ENCODE assay signal across 7 mouse cellular contexts in the genomic region with DNA sequence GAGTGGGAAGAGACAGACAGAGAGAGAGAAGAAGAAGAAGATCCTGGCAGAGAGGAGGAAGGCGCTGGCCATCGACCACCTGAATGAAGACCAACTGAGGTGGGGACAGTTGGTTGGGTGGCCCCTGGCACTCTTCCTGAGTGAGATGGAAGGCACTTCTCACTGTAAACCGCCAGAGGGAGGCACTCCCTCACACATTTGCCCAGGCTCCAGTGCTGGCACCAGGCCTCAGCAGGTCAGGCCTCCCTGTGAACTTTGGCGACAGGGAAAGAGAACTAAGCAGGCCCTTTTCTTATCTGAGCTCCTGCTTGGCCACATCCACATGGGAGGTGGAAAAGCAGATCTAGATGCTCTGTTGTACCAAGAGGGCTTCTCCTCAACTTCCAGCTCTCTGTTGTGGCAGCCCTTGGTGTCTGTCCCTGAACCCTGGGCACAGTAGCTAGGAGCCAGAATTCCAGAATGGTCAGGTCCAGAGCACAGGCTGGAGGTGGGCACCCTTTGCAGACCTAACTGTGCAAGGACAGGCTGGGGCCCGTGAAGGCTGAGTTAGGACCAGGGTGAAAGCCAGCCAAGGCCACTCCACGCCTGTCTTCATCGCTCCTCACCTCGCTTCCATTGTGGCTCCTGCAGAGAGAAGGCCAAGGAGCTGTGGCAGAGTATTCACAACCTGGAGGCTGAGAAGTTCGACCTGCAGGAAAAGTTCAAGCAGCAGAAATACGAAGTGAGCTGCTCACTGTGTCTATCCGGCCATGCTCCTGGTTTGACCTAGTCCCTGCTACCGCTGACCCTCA. TPM values are rescaled to one million over a fixed set of nuclear protein-coding genes. Genes with fewer than 3 reads are reported as not detected.
DNase-seq lines count a peak whose midpoint lies in the region; ATAC-seq and TF ChIP-seq lines count a peak whose summit lies in the region.

No protein-coding gene starts in this region.

- no peak overlapping the region for H3K9ac ChIP-seq in liver, embryonic 11.5 days (ENCODE audit: low read depth, low read length)
- H3K9ac ChIP-seq in MEL (ENCODE audit: control insufficient read depth, low read depth, low read length, poor library complexity, severe bottlenecking), result no peak overlapping the region

- peak; percentile 27 to 57 (median 55); a peak in 5 of 6 replicates for TF ChIP-seq CTCF in MEL (IDR thresholded peaks at IDR 0.05 in 2 of 3, conservative IDR thresholded peaks at IDR 0.05 in 1 of 3; ENCODE audit: control insufficient read depth in 1 of 3, insufficient read depth in 1 of 3, low read depth in 2 of 3, low read length in 3 of 3, poor library complexity in 1 of 3, severe bottlenecking in 1 of 3)
- peak; percentile 55; the same call in 1 of the 2 replicates for TF ChIP-seq CTCF in brain, embryonic 14.5 days (IDR thresholded peaks at IDR 0.05; ENCODE audit: borderline replicate concordance, extremely low read depth, insufficient read depth, insufficient read length)

- WGBS in liver, embryonic 11.5 days, result 63% methylated on average over 12 of the region's 12 CpGs

- H3K4me3 ChIP-seq in liver, embryonic 11.5 days (ENCODE audit: low read depth, low read length), result no peak overlapping the region
- no peak overlapping the region for H3K4me3 ChIP-seq in MEL (ENCODE audit: control insufficient read depth in 1 of 2, insufficient read depth in 1 of 2, low read depth in 2 of 2, low read length in 2 of 2)

- DNase-seq in liver (peak; percentile 53), MEL (ENCODE audit: low read depth, low spot score) (peak; percentile 31)
- no peak for DNase-seq in liver, embryonic 11.5 days (ENCODE audit: low spot score)
- peak; percentile 38 for DNase-seq in brain, embryonic 14.5 days (ENCODE audit: low read depth)
- DNase-seq in lung, postnatal 10 days, result peak; percentile 64
- DNase-seq in testis, postnatal 14 days (ENCODE audit: low spot score), result peak; percentile 44

- TF ChIP-seq RAD21 in MEL (IDR thresholded peaks at IDR 0.05; ENCODE audit: low read depth, low read length), result peak; percentile 55

- peaks cover 35% of the 10 kb centered on the region for H3K4me1 ChIP-seq in liver, embryonic 11.5 days (replicated peaks; ENCODE audit: control insufficient read depth, insufficient read depth, low read length)
- H3K4me1 ChIP-seq in MEL (ENCODE audit: control insufficient read depth in 1 of 2, insufficient read depth in 2 of 2, low read length in 2 of 2), result peaks cover 0 to 8% of the 10 kb centered on the region in 2 experiments; a peak in 1 of 4 replicates

- TF ChIP-seq POLR2A in MEL (IDR thresholded peaks at IDR 0.05; ENCODE audit: control insufficient read depth in 1 of 2, insufficient read depth in 1 of 2, low read depth in 1 of 2, low read length in 2 of 2, poor library complexity in 1 of 2), result no peak
- no peak for TF ChIP-seq POLR2A in brain, embryonic 14.5 days (IDR thresholded peaks at IDR 0.05; ENCODE audit: borderline replicate concordance, extremely low read depth, insufficient read depth, insufficient read length, poor library complexity, severe bottlenecking)

- no peaks in the 10 kb centered on the region; the same call in 1 of the 2 replicates for H3K27me3 ChIP-seq in liver, embryonic 11.5 days (replicated peaks; ENCODE audit: control insufficient read depth, insufficient read depth, low read length)
- no peaks in the 10 kb centered on the region for H3K27me3 ChIP-seq in MEL (ENCODE audit: control insufficient read depth in 1 of 2, insufficient read depth in 2 of 2, low read length in 2 of 2)

- H3K36me3 ChIP-seq in liver, embryonic 11.5 days (ENCODE audit: control insufficient read depth, insufficient read depth, low read length), result no peaks in the 10 kb centered on the region
- 0 out of 4 replicates have a peak, but pooled peaks cover 0 to 3% of the 10 kb centered on the region in 2 experiments for H3K36me3 ChIP-seq in MEL (ENCODE audit: control insufficient read depth in 1 of 2, insufficient read depth in 2 of 2, low read length in 2 of 2)

- no peaks in the 10 kb centered on the region for H3K79me2 ChIP-seq in MEL (ENCODE audit: control insufficient read depth, insufficient read depth, low read length, poor library complexity)

- no peak overlapping the region for H3K4me2 ChIP-seq in liver, embryonic 11.5 days

- no peak for TF ChIP-seq EP300 in MEL (IDR thresholded peaks at IDR 0.05; ENCODE audit: low read depth in 1 of 2, low read length in 2 of 2)

- ATAC-seq in liver, embryonic 11.5 days (replicated peaks; ENCODE audit: low FRiP score), result no peak; the same call in 1 of the 2 replicates
- peak; percentile 62 to 69; a peak in 3 of 4 replicates for ATAC-seq in hematopoietic stem cell, adult 5-6 weeks (replicated peaks in 1 of 2; ENCODE audit: insufficient read depth in 1 of 2, low FRiP score in 2 of 2, low TSS enrichment in 1 of 2, low read depth in 1 of 2, poor library complexity in 2 of 2, severe bottlenecking in 2 of 2)

- no peaks in the 10 kb centered on the region for H3K9me3 ChIP-seq in liver, embryonic 11.5 days (ENCODE audit: control insufficient read depth, low read length)
- H3K9me3 ChIP-seq in MEL (replicated peaks; ENCODE audit: insufficient read depth, low read length), result no peaks in the 10 kb centered on the region

- no peak overlapping the region for H3K27ac ChIP-seq in liver, embryonic 11.5 days (ENCODE audit: low read depth, low read length)
- no peak overlapping the region for H3K27ac ChIP-seq in MEL (ENCODE audit: control insufficient read depth, low read depth, low read length)

TF ChIP-seq in MEL, 35 proteins besides CTCF, POLR2A, EP300 and RAD21:
- TF ChIP-seq MEF2A (IDR thresholded peaks at IDR 0.05; ENCODE audit: extremely low read depth, insufficient replicate concordance, low read depth, low read length, poor library complexity, severe bottlenecking) (no peak), SMC3 (IDR thresholded peaks at IDR 0.05; ENCODE audit: low read depth, low read length) (peak; percentile 39)
TF ChIP-seq in MEL: peak in this region for 1.

RNA-seq across cellular contexts. Expression of gene Tnnt2, which starts 14.8 kb away (rescaled TPM):
- 12.9 and 37.4 TPM in 2 replicates for polyA plus RNA-seq in liver, embryonic 11.5 days (2014; fragmentation: Nextera tagmentation; extraction: Ambion mirVana)
- total RNA-seq in MEL (2012; rRNA removed), result not detected in 2 replicates
- not detected for polyA plus RNA-seq in MEL (2012; ENCODE audit: insufficient read depth in 1 of 2, insufficient read length in 2 of 2, low read depth in 1 of 2, low replicate concordance in 2 of 2, missing spikeins in 1 of 2)
- polyA plus RNA-seq in brain, embryonic 14.5 days (2012; rRNA removed), result 0.71 and 1.0 TPM in 2 replicates
- total RNA-seq in hematopoietic stem cell, adult 5-6 weeks (2017), result not detected in 2 replicates

RNA-seq across cellular contexts. Expression of gene Lad1, which starts 32.5 kb away (rescaled TPM):
- 0.99 and 1.7 TPM in 2 replicates for polyA plus RNA-seq in liver, embryonic 11.5 days (2014; fragmentation: Nextera tagmentation; extraction: Ambion mirVana)
- total RNA-seq in MEL (2012; rRNA removed), result not detected in 2 replicates
- polyA plus RNA-seq in MEL (2012; ENCODE audit: insufficient read depth in 1 of 2, insufficient read length in 2 of 2, low read depth in 1 of 2, low replicate concordance in 2 of 2, missing spikeins in 1 of 2), result not detected
- 0.81 and 0.93 TPM in 2 replicates for polyA plus RNA-seq in brain, embryonic 14.5 days (2012; rRNA removed)
- not detected in 2 replicates for total RNA-seq in hematopoietic stem cell, adult 5-6 weeks (2017)
